ENCODE assay signal across 14 mouse cellular contexts in the genomic region with DNA sequence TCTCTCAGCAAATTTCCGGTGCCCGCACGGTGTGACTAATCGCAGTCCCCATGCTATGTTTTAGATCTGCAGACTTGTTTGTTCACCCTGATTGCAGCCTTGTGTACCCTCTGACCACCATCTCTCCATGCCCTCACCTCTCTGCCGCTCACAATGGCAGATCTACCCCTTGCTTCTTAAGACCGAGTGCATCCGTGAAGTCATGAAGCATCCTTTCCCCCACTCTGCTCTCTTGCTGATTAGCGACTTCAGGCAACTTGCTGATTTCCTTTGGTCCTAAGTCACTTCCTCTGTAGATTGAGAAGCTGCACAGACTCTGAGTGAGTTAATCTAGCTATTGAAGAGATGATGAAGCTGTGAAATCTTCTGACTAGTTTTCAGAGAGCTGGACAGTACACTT. TPM values are rescaled to one million over a fixed set of nuclear protein-coding genes. Genes with fewer than 3 reads are reported as not detected.
DNase-seq lines count a peak whose midpoint lies in the region; ATAC-seq and TF ChIP-seq lines count a peak whose summit lies in the region.
"Had no signal": no experiment of that assay in that cellular context is flagged by ENCODE, and none has a peak within 500 bp of the region (broad histone marks: within the 10 kb centered on the region; RNA-seq: fewer than 3 reads in every experiment).

No protein-coding gene starts in this region.

- H3K36me3 ChIP-seq in heart, embryonic 14.5 days (ENCODE audit: control insufficient read depth, insufficient read depth, low read length) = no peaks in the 10 kb centered on the region
- H3K36me3 ChIP-seq in heart, embryonic 10.5 days = no peaks in the 10 kb centered on the region
- no peaks in the 10 kb centered on the region for H3K36me3 ChIP-seq in lung, postnatal 0 days (ENCODE audit: insufficient read depth, low read length)
- no peaks in the 10 kb centered on the region for H3K36me3 ChIP-seq in stomach, embryonic 14.5 days (ENCODE audit: control insufficient read depth, insufficient read depth, low read length)

- ATAC-seq in heart, embryonic 14.5 days (ENCODE audit: insufficient number of reproducible peaks, insufficient read depth, low FRiP score, low read depth) = no peak
- ATAC-seq in lung, postnatal 0 days = no peak
- no peak for ATAC-seq in stomach, embryonic 14.5 days (ENCODE audit: insufficient number of reproducible peaks, insufficient read depth, low FRiP score, low read depth)
- ATAC-seq in megakaryocyte-erythroid progenitor cell, adult 5-6 weeks (replicated peaks; ENCODE audit: low FRiP score, low TSS enrichment, poor library complexity, severe bottlenecking) = no peak

- DNase-seq in heart, embryonic 10.5 days (ENCODE audit: low spot score) = no peak
- DNase-seq in lung, postnatal 0 days (ENCODE audit: low spot score) = no peak
- no peak for DNase-seq in lung, postnatal 14 days
- peak; percentile 76 for DNase-seq in induced T-regulatory cell, adult 2 months (ENCODE audit: low read depth)
- DNase-seq in urinary bladder, postnatal 4 days (ENCODE audit: low spot score in 2 of 2) = no peak
- DNase-seq: thymus, postnatal 36 days had no signal

- H3K9me3 ChIP-seq in heart, embryonic 14.5 days (ENCODE audit: control insufficient read depth, low read length) = no peaks in the 10 kb centered on the region
- H3K9me3 ChIP-seq in heart, embryonic 10.5 days = no peaks in the 10 kb centered on the region
- H3K9me3 ChIP-seq in lung, postnatal 0 days (ENCODE audit: low read length) = no peaks in the 10 kb centered on the region
- H3K9me3 ChIP-seq in stomach, embryonic 14.5 days (ENCODE audit: control insufficient read depth, low read depth, low read length) = no peaks in the 10 kb centered on the region

- H3K4me2 ChIP-seq in heart, embryonic 14.5 days (ENCODE audit: low read length) = peak overlapping the region; percentile 26; the same call in 1 of the 2 replicates
- peak overlapping the region; percentile 41 for H3K4me2 ChIP-seq in lung, postnatal 0 days (replicated peaks; ENCODE audit: low read depth, low read length)
- peak overlapping the region; percentile 7; the same call in 1 of the 2 replicates for H3K4me2 ChIP-seq in stomach, embryonic 14.5 days (replicated peaks; ENCODE audit: low read depth, low read length)

- no peak for TF ChIP-seq CTCF in lung, postnatal 0 days (IDR thresholded peaks at IDR 0.05)

- H3K4me1 ChIP-seq in heart, embryonic 14.5 days (ENCODE audit: control insufficient read depth in 2 of 2, insufficient read depth in 2 of 2, low read length in 2 of 2) = peaks cover 6 to 9% of the 10 kb centered on the region in 2 experiments; a peak in 3 of 4 replicates
- H3K4me1 ChIP-seq in heart, embryonic 10.5 days = peaks cover 16% of the 10 kb centered on the region; the same call in 1 of the 2 replicates
- peaks cover 6% of the 10 kb centered on the region; the same call in 1 of the 2 replicates for H3K4me1 ChIP-seq in lung, postnatal 0 days (ENCODE audit: insufficient read depth, low read depth, low read length)
- peaks cover 10% of the 10 kb centered on the region; the same call in 1 of the 2 replicates for H3K4me1 ChIP-seq in stomach, embryonic 14.5 days (ENCODE audit: control insufficient read depth, insufficient read depth, low read length)

- WGBS in heart, embryonic 14.5 days = 72% methylated on average over 8 of the region's 8 CpGs
- WGBS in heart, embryonic 10.5 days = 79% methylated on average over 8 of the region's 8 CpGs
- WGBS in lung, postnatal 0 days = 76% methylated on average over 8 of the region's 8 CpGs
- WGBS in stomach, embryonic 14.5 days = 80% methylated on average over 8 of the region's 8 CpGs

- TF ChIP-seq EP300 in lung, postnatal 0 days (IDR thresholded peaks at IDR 0.05) = no peak

- H3K27me3 ChIP-seq in heart, embryonic 14.5 days (ENCODE audit: control insufficient read depth, insufficient read depth, low read length) = no peaks in the 10 kb centered on the region
- no peaks in the 10 kb centered on the region for H3K27me3 ChIP-seq in heart, embryonic 10.5 days (ENCODE audit: insufficient read depth, poor library complexity, severe bottlenecking)
- no peaks in the 10 kb centered on the region for H3K27me3 ChIP-seq in lung, postnatal 0 days (replicated peaks; ENCODE audit: insufficient read depth, low read length)
- no peaks in the 10 kb centered on the region for H3K27me3 ChIP-seq in stomach, embryonic 14.5 days (ENCODE audit: control insufficient read depth, insufficient read depth, low read length)

- peak overlapping the region in 1 of 2 experiments; percentile 15; a peak in 2 of 4 replicates for H3K27ac ChIP-seq in heart, embryonic 14.5 days (replicated peaks in 1 of 2; ENCODE audit: control insufficient read depth in 1 of 2, insufficient read depth in 1 of 2, low read depth in 2 of 2, low read length in 2 of 2)
- H3K27ac ChIP-seq in heart, embryonic 10.5 days = no peak overlapping the region
- no peak overlapping the region for H3K27ac ChIP-seq in lung, postnatal 0 days (ENCODE audit: low read length)
- H3K27ac ChIP-seq in stomach, embryonic 14.5 days (ENCODE audit: low read length) = no peak overlapping the region

- H3K4me3 ChIP-seq in heart, embryonic 14.5 days (ENCODE audit: control insufficient read depth in 1 of 2, insufficient read depth in 1 of 2, low read depth in 1 of 2, low read length in 2 of 2) = no peak overlapping the region
- H3K4me3 ChIP-seq in heart, embryonic 10.5 days = no peak overlapping the region
- peak overlapping the region; percentile 16; the same call in 1 of the 2 replicates for H3K4me3 ChIP-seq in lung, postnatal 0 days (ENCODE audit: low read depth, low read length)
- no peak overlapping the region for H3K4me3 ChIP-seq in stomach, embryonic 14.5 days (ENCODE audit: low read depth, low read length)

- H3K9ac ChIP-seq in heart, embryonic 14.5 days (ENCODE audit: low read length) = no peak overlapping the region
- H3K9ac ChIP-seq in lung, postnatal 0 days (replicated peaks; ENCODE audit: low read depth) = no peak overlapping the region
- no peak overlapping the region for H3K9ac ChIP-seq in stomach, embryonic 14.5 days (replicated peaks; ENCODE audit: low read depth, low read length)

RNA-seq across cellular contexts. Expression of a gene that starts 3.8 kb away (rescaled TPM):
- 0.39 TPM in 1 of 2 replicates, not detected in the other for polyA plus RNA-seq in heart, embryonic 14.5 days (2014; fragmentation: Nextera tagmentation; extraction: Ambion mirVana)
- polyA plus RNA-seq in heart, embryonic 10.5 days (2016; fragmentation: Nextera tagmentation; extraction: Ambion mirVana) = not detected in 2 replicates
- 3.3 and 5.9 TPM in 2 replicates for polyA plus RNA-seq in lung, postnatal 0 days (2015; fragmentation: Nextera tagmentation; extraction: Ambion mirVana)
- 0.69 and 1.0 TPM in 2 replicates for polyA plus RNA-seq in stomach, embryonic 14.5 days (2014; fragmentation: Nextera tagmentation; extraction: Ambion mirVana)
- total RNA-seq in megakaryocyte-erythroid progenitor cell, adult 5-6 weeks (2014; fragmentation: Nextera tagmentation) = 8.9 and 46.6 TPM in 2 replicates
- total RNA-seq in megakaryocyte-erythroid progenitor cell, adult 5-6 weeks (2017) = 5.6 and 32.4 TPM in 2 replicates
- total RNA-seq: gastrocnemius, postnatal 36 days; left cerebral cortex, postnatal 10 days; MEL had no signal
- polyA plus RNA-seq: neural tube, embryonic 14.5 days had no signal

RNA-seq across cellular contexts. Expression of a gene that starts 12.2 kb away (rescaled TPM):
- not detected in 2 replicates for polyA plus RNA-seq in heart, embryonic 14.5 days (2014; fragmentation: Nextera tagmentation; extraction: Ambion mirVana)
- polyA plus RNA-seq in heart, embryonic 10.5 days (2016; fragmentation: Nextera tagmentation; extraction: Ambion mirVana) = not detected in 2 replicates
- not detected in 2 replicates for polyA plus RNA-seq in lung, postnatal 0 days (2015; fragmentation: Nextera tagmentation; extraction: Ambion mirVana)
- polyA plus RNA-seq in stomach, embryonic 14.5 days (2014; fragmentation: Nextera tagmentation; extraction: Ambion mirVana) = not detected in 2 replicates
- total RNA-seq in megakaryocyte-erythroid progenitor cell, adult 5-6 weeks (2014; fragmentation: Nextera tagmentation) = not detected in 2 replicates
- not detected in 2 replicates for total RNA-seq in megakaryocyte-erythroid progenitor cell, adult 5-6 weeks (2017)
- total RNA-seq: adrenal gland, adult 8-10 months; gastrocnemius, postnatal 36 days; left cerebral cortex, postnatal 10 days; MEL had no signal
- polyA plus RNA-seq: neural tube, embryonic 14.5 days had no signal

RNA-seq across cellular contexts. Expression of a gene that starts 44.3 kb away (rescaled TPM):
- 3.0 TPM in 2 replicates for polyA plus RNA-seq in heart, embryonic 14.5 days (2014; fragmentation: Nextera tagmentation; extraction: Ambion mirVana)
- polyA plus RNA-seq in heart, embryonic 10.5 days (2016; fragmentation: Nextera tagmentation; extraction: Ambion mirVana) = 0.41 and 0.97 TPM in 2 replicates
- polyA plus RNA-seq in lung, postnatal 0 days (2015; fragmentation: Nextera tagmentation; extraction: Ambion mirVana) = 29.8 and 36.6 TPM in 2 replicates
- 1.9 and 4.4 TPM in 2 replicates for polyA plus RNA-seq in stomach, embryonic 14.5 days (2014; fragmentation: Nextera tagmentation; extraction: Ambion mirVana)
- total RNA-seq in megakaryocyte-erythroid progenitor cell, adult 5-6 weeks (2014; fragmentation: Nextera tagmentation) = not detected in 2 replicates
- 0.70 and 10.4 TPM in 2 replicates for total RNA-seq in megakaryocyte-erythroid progenitor cell, adult 5-6 weeks (2017)

RNA-seq across cellular contexts. Expression of a gene that starts 58.7 kb away (rescaled TPM):
- polyA plus RNA-seq in heart, embryonic 14.5 days (2014; fragmentation: Nextera tagmentation; extraction: Ambion mirVana) = 5.2 and 5.7 TPM in 2 replicates
- 0.64 and 2.5 TPM in 2 replicates for polyA plus RNA-seq in heart, embryonic 10.5 days (2016; fragmentation: Nextera tagmentation; extraction: Ambion mirVana)
- polyA plus RNA-seq in lung, postnatal 0 days (2015; fragmentation: Nextera tagmentation; extraction: Ambion mirVana) = 413 and 421 TPM in 2 replicates
- 2.2 and 3.4 TPM in 2 replicates for polyA plus RNA-seq in stomach, embryonic 14.5 days (2014; fragmentation: Nextera tagmentation; extraction: Ambion mirVana)
- not detected in 2 replicates for total RNA-seq in megakaryocyte-erythroid progenitor cell, adult 5-6 weeks (2014; fragmentation: Nextera tagmentation)
- 0.84 and 4.1 TPM in 2 replicates for total RNA-seq in megakaryocyte-erythroid progenitor cell, adult 5-6 weeks (2017)
- total RNA-seq: MEL had no signal
